25 mouse cellular contexts compared by ENCODE assay signal in the genomic region with DNA sequence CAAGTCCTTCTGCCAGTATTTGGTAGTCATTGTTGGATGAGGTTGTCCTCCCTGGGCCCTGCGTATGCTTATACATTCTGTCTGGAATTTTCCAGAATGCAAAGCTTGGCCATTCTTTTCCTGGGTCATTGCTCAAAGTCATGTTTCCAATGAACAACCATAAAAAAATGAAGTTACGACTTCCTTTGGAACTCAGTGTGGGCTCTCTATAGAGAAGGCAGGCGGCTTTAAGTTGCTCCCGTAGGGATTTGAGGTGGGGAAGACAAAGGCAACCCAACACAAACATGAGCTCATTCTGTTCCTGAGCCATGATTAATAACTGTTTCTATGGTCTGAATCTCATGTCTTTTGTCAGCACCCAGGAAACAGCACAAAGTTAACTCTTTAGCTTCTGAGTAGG.
"Had no signal": no experiment of that assay in that cellular context is flagged by ENCODE, and none has a peak within 500 bp of the region (broad histone marks: within the 10 kb centered on the region; RNA-seq: fewer than 3 reads in every experiment).

No protein-coding gene starts in this region.

- H3K9ac ChIP-seq: heart, embryonic 13.5 days; heart, embryonic 15.5 days; hindbrain, embryonic 12.5 days; hindbrain, embryonic 14.5 days; limb, embryonic 12.5 days; liver, embryonic 13.5 days; liver, embryonic 15.5 days had no signal

- H3K4me2 ChIP-seq: heart, embryonic 11.5 days; heart, embryonic 13.5 days; heart, embryonic 15.5 days; hindbrain, embryonic 12.5 days; hindbrain, embryonic 14.5 days; limb, embryonic 12.5 days; liver, embryonic 11.5 days; liver, embryonic 13.5 days; liver, embryonic 15.5 days had no signal

- H3K27ac ChIP-seq: gastrocnemius, adult 2 months; heart, adult 2 months; heart, embryonic 13.5 days; heart, embryonic 15.5 days; hindbrain, embryonic 10.5 days; hindbrain, embryonic 12.5 days; hindbrain, embryonic 14.5 days; left cerebral cortex, adult 2 months; limb, embryonic 10.5 days; limb, embryonic 12.5 days; liver, embryonic 13.5 days; liver, embryonic 15.5 days had no signal

- H3K27me3 ChIP-seq: heart, embryonic 15.5 days; hindbrain, embryonic 12.5 days; limb, embryonic 12.5 days; liver, embryonic 13.5 days; liver, embryonic 15.5 days had no signal

- H3K4me1 ChIP-seq: heart, embryonic 13.5 days; heart, embryonic 15.5 days; hindbrain, embryonic 10.5 days; hindbrain, embryonic 12.5 days; limb, embryonic 10.5 days; limb, embryonic 12.5 days; liver, embryonic 13.5 days; liver, embryonic 15.5 days had no signal

- H3K9me3 ChIP-seq: heart, embryonic 13.5 days; heart, embryonic 15.5 days; hindbrain, embryonic 10.5 days; hindbrain, embryonic 12.5 days; limb, embryonic 10.5 days; limb, embryonic 12.5 days; liver, embryonic 13.5 days; liver, embryonic 15.5 days had no signal

- DNase-seq: gastrocnemius, adult 2 months; gastrocnemius, postnatal 10 days; gastrocnemius, postnatal 25 days; heart, adult 2 months; heart, postnatal 14 days; heart, postnatal 4 days; kidney, adult 11 months; kidney, adult 2 months; kidney, postnatal 14 days; kidney, postnatal 36 days; liver; liver, embryonic 13.5 days had no signal

- ATAC-seq: hindbrain, embryonic 16.5 days; intestine, embryonic 16.5 days had no signal

- H3K36me3 ChIP-seq: heart, embryonic 13.5 days; heart, embryonic 15.5 days; hindbrain, embryonic 10.5 days; hindbrain, embryonic 12.5 days; limb, embryonic 10.5 days; limb, embryonic 12.5 days; liver, embryonic 13.5 days; liver, embryonic 15.5 days had no signal

- H3K4me3 ChIP-seq: gastrocnemius, adult 2 months; heart, adult 2 months; heart, embryonic 13.5 days; heart, embryonic 15.5 days; hindbrain, embryonic 10.5 days; hindbrain, embryonic 12.5 days; left cerebral cortex, adult 2 months; limb, embryonic 10.5 days; limb, embryonic 12.5 days; liver, embryonic 13.5 days; liver, embryonic 15.5 days had no signal
